Mouse (Mus musculus): ENCODE measurements around the gene Trpd52l3. TPM values are rescaled to one million over a fixed set of nuclear protein-coding genes. Genes with fewer than 3 reads are reported as not detected.

Gene Trpd52l3
- polyA plus RNA-seq, 1 experiment, result not detected

GRCm38 (mm10) chr19:30029002-30029710, 25.6 kb downstream of the Trpd52l3 start:
- Histone ChIP-seq H3K4me1 (peaks cover 48% of the 10 kb centered on the region), H3K4me3 (replicated peaks) (peak overlapping the region; percentile 38), H3K27me3 (replicated peaks) (no peaks in the 10 kb centered on the region), H3K9me3 (no peaks in the 10 kb centered on the region), H3K36me3 (replicated peaks; ENCODE audit: low read length) (no peaks in the 10 kb centered on the region)
- TF ChIP-seq GATA1 (IDR thresholded peaks at IDR 0.05; ENCODE audit: borderline replicate concordance, low read length), result no peak
- no peak for TF ChIP-seq FLI1 (IDR thresholded peaks at IDR 0.05; ENCODE audit: low read length)

- peak within 1 kb of the TSS; percentile 98 for H3K4me3 ChIP-seq (replicated peaks)
- no peaks in the 10 kb centered on the region for H3K9me3 ChIP-seq
- H3K36me3 ChIP-seq (replicated peaks; ENCODE audit: low read length), result no peaks in the 10 kb centered on the region
- H3K4me1 ChIP-seq, result peaks cover 52% of the 10 kb centered on the region
- TF ChIP-seq FLI1 (IDR thresholded peaks at IDR 0.05; ENCODE audit: low read length) (no peak), GATA1 (IDR thresholded peaks at IDR 0.05; ENCODE audit: borderline replicate concordance, low read length) (no peak)
- no peaks in the 10 kb centered on the region for H3K27me3 ChIP-seq (replicated peaks)
These were observed 26.5 kb downstream of the Trpd52l3 start, which contains the start of gene Uhrf2 for GRCm38 (mm10) chr19:30029894-30030635. TSS of gene Uhrf2 (plus strand) at chr19:30030513.

GRCm38 (mm10) chr19:30030636-30031467, 27.3 kb downstream of the Trpd52l3 start:
- Histone ChIP-seq H3K36me3 (replicated peaks; ENCODE audit: low read length) (no peaks in the 10 kb centered on the region), H3K9me3 (no peaks in the 10 kb centered on the region), H3K4me1 (peaks cover 50% of the 10 kb centered on the region), H3K4me3 (replicated peaks) (peak overlapping the region; percentile 98), H3K27me3 (replicated peaks) (no peaks in the 10 kb centered on the region)
- TF ChIP-seq FLI1 (IDR thresholded peaks at IDR 0.05; ENCODE audit: low read length) (no peak), GATA1 (IDR thresholded peaks at IDR 0.05; ENCODE audit: borderline replicate concordance, low read length) (no peak)

GRCm38 (mm10) chr19:30031468-30031931, 27.9 kb downstream of the Trpd52l3 start:
- Histone ChIP-seq H3K4me1 (peaks cover 53% of the 10 kb centered on the region), H3K9me3 (no peaks in the 10 kb centered on the region), H3K36me3 (replicated peaks; ENCODE audit: low read length) (no peaks in the 10 kb centered on the region), H3K27me3 (replicated peaks) (no peaks in the 10 kb centered on the region), H3K4me3 (replicated peaks) (peak overlapping the region; percentile 98)
- TF ChIP-seq FLI1 (IDR thresholded peaks at IDR 0.05; ENCODE audit: low read length) (no peak), GATA1 (IDR thresholded peaks at IDR 0.05; ENCODE audit: borderline replicate concordance, low read length) (no peak)

GRCm38 (mm10) chr19:30032206-30032605, 28.6 kb downstream of the Trpd52l3 start:
- no peaks in the 10 kb centered on the region for H3K27me3 ChIP-seq (replicated peaks)
- H3K4me1 ChIP-seq, result peaks cover 55% of the 10 kb centered on the region
- H3K9me3 ChIP-seq, result no peaks in the 10 kb centered on the region
- H3K36me3 ChIP-seq (replicated peaks; ENCODE audit: low read length), result no peaks in the 10 kb centered on the region
- peak overlapping the region; percentile 98 for H3K4me3 ChIP-seq (replicated peaks)
- no peak for TF ChIP-seq FLI1 (IDR thresholded peaks at IDR 0.05; ENCODE audit: low read length)
- no peak for TF ChIP-seq GATA1 (IDR thresholded peaks at IDR 0.05; ENCODE audit: borderline replicate concordance, low read length)

DNA sequence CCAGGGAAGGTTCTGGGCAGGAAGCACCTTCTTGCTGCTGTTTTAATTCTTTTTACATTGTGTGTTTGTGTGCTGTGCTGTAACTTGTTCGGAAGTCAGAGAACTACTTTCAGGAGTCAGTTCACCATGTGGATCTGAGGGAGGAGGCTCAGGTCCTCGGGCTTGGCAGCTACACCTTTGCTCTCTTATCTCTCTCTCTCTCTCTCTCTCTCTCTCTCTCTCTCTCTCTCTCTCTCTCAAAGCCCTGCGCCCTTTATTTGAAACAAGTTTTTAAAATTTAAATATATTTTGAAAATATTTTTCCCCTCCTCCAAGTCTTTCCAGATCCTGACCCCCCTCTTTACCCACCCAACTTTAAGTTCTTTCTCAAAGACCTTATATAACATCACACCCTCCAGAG, 31.8 kb downstream of the Trpd52l3 start:
- peaks cover 44% of the 10 kb centered on the region for H3K4me1 ChIP-seq
- no peak overlapping the region for H3K4me3 ChIP-seq (replicated peaks)
- TF ChIP-seq GATA1 (IDR thresholded peaks at IDR 0.05; ENCODE audit: borderline replicate concordance, low read length) (no peak), FLI1 (IDR thresholded peaks at IDR 0.05; ENCODE audit: low read length) (no peak)
- no peaks in the 10 kb centered on the region for H3K9me3 ChIP-seq
- peaks cover 6% of the 10 kb centered on the region for H3K36me3 ChIP-seq (replicated peaks; ENCODE audit: low read length)
- no peaks in the 10 kb centered on the region for H3K27me3 ChIP-seq (replicated peaks)

DNA sequence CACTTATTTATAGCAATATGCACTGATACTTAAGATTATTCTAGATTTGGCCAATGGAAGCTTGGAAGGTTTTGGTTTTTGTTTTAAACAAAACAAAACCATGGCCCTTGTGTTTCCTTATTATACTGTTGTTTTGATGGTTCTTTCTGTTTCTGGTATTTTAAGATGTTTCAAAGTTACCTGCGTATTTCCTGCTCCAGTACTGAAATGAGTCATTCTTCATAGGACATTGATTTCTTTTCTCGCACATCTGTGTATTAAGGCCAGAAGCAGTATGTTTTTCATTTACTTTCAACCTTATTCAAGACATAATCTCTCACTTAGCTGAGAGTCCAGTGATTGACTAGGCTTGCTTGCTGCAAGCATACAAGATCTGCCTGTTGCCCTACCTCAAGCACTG, 40.1 kb downstream of the Trpd52l3 start:
- Histone ChIP-seq H3K27me3 (replicated peaks) (no peaks in the 10 kb centered on the region), H3K4me1 (peaks cover 17% of the 10 kb centered on the region), H3K9me3 (peaks cover 7% of the 10 kb centered on the region), H3K4me3 (replicated peaks) (no peak overlapping the region), H3K36me3 (replicated peaks; ENCODE audit: low read length) (peaks cover 76% of the 10 kb centered on the region)
- TF ChIP-seq GATA1 (IDR thresholded peaks at IDR 0.05; ENCODE audit: borderline replicate concordance, low read length), result no peak
- TF ChIP-seq FLI1 (IDR thresholded peaks at IDR 0.05; ENCODE audit: low read length), result no peak

DNA sequence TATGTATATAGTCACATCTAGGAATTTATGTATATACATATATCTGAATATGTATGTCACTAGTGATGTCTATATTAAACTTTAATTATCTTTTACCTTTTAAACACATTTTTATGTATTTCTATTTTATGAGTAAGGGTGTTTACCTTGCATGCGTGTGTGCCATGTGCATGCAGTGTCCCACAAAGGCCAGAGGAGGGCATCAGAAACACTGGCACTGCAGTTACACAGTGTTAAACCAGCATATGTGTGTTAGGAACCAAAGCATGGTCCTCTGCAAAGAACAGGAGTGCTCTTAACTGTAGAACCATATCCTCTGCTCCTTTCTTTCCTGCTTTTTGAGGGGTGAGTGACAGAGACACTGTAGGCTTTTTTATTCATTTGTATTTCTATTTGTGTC, 41.0 kb downstream of the Trpd52l3 start:
- H3K36me3 ChIP-seq (replicated peaks; ENCODE audit: low read length), result peaks cover 78% of the 10 kb centered on the region
- H3K9me3 ChIP-seq, result peaks cover 7% of the 10 kb centered on the region
- H3K27me3 ChIP-seq (replicated peaks), result no peaks in the 10 kb centered on the region
- peaks cover 26% of the 10 kb centered on the region for H3K4me1 ChIP-seq
- H3K4me3 ChIP-seq (replicated peaks), result peak overlapping the region; percentile 46
- TF ChIP-seq GATA1 (IDR thresholded peaks at IDR 0.05; ENCODE audit: borderline replicate concordance, low read length) (no peak), FLI1 (IDR thresholded peaks at IDR 0.05; ENCODE audit: low read length) (no peak)

- Histone ChIP-seq H3K4me3 (replicated peaks) (no peak overlapping the region), H3K27me3 (replicated peaks) (no peaks in the 10 kb centered on the region), H3K4me1 (peaks cover 34% of the 10 kb centered on the region), H3K36me3 (replicated peaks; ENCODE audit: low read length) (peaks cover 83% of the 10 kb centered on the region), H3K9me3 (peaks cover 7% of the 10 kb centered on the region)
- TF ChIP-seq GATA1 (IDR thresholded peaks at IDR 0.05; ENCODE audit: borderline replicate concordance, low read length) (no peak), FLI1 (IDR thresholded peaks at IDR 0.05; ENCODE audit: low read length) (no peak)
These were observed 42.3 kb downstream of the Trpd52l3 start for GRCm38 (mm10) chr19:30045857-30046256.

Data from megakaryocyte, embryonic 14.5 days (primary cell).